Mouse (Mus musculus): ENCODE data around the gene Ephx3.

Gene Ephx3

DNA sequence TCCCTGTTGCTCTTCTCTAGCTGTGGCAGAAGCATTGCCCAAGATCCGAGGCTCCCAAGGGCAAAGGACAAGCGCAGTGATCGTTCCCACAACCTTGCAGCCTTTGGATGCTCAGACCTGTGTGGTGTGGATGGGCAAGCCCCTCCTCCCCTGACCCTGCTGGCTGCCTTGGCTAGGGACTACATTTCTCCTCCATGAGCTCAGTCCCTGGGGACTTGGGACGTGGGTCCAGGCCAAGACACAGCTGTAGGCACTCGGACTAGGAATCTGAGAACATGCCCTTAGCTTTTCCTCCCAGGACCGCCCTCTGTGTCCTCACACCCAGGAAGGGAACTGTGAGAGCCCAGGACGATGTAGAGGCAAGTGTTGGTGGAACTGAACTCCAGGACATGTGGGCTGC, 16.2 kb downstream of the Ephx3 start:
- DNase-seq (ENCODE audit: low spot score) = no peak

- no peak for DNase-seq (ENCODE audit: low spot score)
Observed at GRCm38 (mm10) chr17:32172485-32172884, 16.9 kb downstream of the Ephx3 start.

DNA sequence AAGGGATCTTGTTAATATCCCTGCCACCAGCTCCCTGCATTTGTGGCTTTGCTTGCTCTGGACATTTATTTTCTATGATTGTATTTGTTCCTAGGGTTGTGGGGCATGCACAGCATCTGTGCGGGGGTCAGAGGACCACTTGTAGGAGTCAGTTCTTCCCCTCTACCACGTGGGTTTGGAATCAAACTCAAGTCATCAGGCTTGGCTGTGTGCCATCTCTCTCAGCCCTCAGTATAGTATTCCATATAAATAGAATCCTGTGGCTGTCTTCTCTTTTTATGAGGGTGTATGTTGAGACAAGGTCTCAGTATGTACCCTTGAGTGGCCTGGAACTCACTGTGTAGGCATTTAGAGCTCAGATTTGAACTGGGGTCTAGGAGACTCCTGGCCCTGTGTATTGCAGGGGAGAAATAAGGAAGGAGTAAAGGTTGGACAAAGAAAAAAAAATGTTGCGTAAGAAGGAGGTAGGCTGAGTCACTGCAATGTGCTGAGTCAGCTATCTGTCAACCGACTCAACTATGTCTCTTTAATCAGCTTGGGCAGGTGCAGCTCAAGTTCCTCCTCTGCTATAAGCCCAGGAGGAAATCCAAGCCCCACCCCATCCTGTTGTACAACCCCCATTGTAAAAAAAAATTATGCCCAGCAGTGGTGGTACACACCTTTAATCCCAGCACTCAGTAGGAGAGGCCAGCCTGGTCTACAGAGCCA, 19.7 kb downstream of the Ephx3 start:
- no peak for DNase-seq (ENCODE audit: low spot score)

DNA sequence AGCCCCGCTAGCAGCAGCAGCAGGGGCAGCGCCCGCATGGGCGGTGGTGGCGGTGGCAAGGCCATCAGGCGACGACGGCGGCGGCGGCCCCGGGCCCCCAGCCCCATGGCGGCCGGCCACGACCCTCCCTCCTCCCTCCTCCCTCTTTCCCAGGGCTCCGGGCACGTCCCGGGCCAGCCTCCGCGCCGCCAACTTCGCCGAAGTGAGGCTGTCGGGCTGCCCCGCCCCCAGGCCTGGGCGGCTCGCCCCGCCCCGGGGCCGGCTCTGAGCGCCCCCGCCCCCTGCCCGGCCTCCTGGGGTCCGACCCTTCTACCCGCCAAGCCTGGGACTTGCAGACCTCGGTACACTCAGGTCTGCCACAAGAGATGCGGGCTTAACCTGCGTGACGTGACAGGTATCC, 22.7 kb downstream of the Ephx3 start, which contains the start of gene Notch3:
Gene Notch3 (minus strand): TSS at position 166 of the 400 bp plus-strand sequence.
- no peak for DNase-seq (ENCODE audit: low spot score)

GRCm38 (mm10) chr17:32165803-32166595, 23.4 kb downstream of the Ephx3 start:
- no peak for DNase-seq (ENCODE audit: low spot score)

DNA sequence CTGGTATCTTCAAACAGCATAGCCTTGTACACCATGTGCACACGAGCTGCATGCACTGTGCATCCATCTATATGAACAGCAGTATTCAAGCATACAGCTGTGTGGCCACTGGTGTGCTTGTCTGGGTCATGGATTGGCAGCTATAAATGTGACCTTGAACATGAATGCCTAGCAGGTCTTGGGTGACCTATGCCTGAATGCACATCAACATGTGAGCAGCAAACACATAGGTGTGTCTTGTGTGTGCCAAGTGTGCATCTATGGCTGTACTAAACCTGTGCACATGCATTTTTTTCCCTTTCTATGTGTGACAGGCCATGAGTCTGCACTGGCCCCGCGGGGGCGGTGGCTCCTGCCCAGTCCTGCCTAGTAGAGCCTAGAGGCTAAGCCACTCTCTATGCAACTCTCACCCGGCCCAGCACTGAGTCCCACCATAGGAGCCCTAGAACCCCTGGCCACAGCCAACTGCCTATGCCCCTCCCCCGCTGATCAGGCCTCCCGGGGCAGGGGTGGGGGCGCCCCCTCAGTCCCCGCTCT, 24.0 kb downstream of the Ephx3 start:
- DNase-seq (ENCODE audit: low spot score) = no peak

DNA sequence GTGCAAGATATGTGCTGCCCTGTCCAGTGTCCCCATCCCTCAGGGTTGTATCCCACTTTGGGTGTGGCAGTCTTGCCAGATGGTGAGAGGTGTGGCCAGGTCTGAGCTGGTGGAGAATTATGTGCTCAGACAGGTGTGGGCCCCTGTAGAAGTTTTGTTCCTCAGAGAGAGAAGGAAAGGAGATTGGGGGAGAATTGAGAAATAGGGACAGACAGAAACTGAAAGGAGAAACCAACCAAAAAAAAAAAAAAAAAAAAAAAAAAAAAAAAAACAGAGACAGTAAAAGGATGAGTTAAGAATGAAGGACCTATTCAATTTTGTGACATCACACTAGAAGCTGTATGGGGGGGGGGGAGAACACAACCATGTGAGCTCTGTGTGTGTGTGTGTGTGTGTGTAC, 24.6 kb downstream of the Ephx3 start:
- no peak for DNase-seq (ENCODE audit: low spot score)

DNA sequence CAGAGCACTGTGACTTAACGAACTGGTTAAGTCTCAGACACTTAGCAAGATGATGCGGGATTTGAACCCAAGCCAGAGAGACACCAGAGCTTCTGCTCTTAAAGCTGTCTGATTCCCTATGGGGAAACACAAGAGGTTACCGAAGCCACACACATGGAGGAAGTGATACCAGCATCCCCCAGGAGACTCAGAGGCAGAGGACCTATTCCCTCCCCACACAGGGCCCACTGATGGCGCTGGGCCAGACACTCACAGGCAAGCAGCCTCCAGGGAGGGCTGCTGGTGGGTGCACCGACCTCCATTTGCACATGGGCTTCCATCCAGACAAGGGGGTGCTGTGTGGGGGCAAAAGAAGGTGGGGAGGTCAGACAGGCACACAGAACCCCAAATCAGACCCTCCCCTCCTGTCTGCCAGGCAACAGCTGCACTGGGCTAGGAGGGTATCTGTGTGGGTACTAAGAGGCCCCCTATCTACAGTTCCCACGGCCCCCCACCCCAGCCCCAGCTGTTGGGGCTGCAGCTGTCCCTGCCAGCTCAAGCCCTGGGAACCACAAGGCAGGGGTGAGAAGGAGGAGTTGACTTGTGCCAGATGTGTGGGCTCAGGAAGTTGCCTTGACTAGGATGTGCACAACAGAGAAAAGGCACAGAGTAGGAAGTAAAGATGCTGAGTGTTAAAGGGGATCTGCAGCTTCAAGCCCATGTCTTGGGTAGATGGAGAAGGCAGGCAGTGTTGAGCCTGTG, 25.3 kb downstream of the Ephx3 start:
- no peak for DNase-seq (ENCODE audit: low spot score)

DNA sequence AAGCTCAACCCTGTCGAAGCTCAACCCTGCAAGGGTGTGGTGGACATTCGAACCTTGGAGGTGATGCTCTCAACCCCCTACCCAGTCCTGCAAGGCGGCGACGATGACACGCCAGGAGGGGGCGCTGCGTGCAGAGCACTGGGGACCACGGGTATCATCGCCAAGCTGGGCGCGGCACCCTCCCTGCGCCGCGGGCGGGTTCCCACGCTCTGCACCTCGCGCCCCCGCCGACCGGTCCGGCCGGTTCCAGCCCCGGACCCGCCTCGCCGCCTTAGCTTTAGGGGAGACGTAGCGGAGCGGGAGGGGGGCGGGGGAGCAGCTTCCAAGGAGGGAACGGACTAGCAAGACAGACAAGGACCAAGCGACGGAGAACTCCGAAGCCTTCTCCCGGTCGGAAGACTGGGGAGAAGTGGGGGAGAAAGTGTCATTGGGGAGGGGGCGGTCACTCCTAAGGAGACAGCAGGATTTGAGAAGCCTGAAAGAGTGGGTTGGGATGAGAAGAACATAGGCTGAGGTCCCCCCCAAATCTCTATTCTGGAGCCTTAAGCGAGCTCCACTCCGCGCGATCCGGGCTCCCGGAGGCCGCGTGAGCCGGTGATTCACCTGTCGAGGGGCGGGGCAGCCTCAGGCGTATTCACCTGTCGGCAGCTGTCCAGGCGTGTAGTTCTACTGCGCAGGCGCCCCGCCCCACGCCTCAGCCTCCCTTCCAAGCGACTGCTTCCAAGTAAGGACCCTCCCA, 27.1 kb downstream of the Ephx3 start:
- DNase-seq (ENCODE audit: low spot score) = no peak

DNA sequence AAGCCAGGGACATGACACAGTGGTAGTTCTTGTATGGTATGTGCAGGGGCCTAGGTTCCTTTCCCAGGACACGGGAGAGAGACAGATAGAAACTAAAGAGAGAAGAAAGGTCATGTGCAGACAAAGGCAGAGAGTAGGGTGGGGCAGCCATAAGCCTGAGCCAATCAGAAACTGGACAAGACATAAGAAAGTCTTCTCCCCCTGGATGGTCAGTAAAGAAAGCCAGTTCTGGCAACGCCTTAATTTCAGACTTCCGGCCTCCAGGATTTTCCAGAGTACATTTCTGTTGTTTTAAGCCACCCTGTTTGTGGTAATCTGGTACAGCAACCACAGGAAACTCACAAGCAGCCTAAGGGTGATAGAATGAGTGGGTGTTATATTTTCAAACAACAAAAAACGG, 28.5 kb downstream of the Ephx3 start:
- DNase-seq (ENCODE audit: low spot score) = no peak

- no peak for DNase-seq (ENCODE audit: low spot score)
Observed at GRCm38 (mm10) chr17:32158841-32159240, 30.5 kb downstream of the Ephx3 start.

DNA sequence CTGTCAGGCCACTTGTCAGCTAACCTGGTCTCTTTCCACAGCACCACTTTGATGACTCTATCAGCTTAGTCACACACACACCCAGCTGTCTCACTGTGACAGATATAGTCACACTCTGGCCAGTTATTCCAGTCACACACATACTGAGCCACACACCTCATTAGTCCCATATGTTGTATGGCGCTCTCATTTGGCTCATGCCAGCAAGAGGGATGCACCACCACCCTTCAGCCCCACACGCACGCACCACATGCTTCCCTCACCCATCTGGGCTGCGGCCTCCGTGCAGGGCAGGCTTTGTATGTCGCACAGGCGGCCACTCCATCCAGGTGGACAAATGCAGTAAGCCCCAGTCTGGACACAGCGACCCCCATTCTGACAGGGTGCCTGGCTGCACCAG, 42.6 kb downstream of the Ephx3 start:
- DNase-seq (ENCODE audit: low spot score) = no peak

- peak; percentile 53 for DNase-seq (ENCODE audit: low spot score)
Observed at GRCm38 (mm10) chr17:32142907-32143854, 46.2 kb downstream of the Ephx3 start.

- no peak for DNase-seq (ENCODE audit: low spot score)
Observed at GRCm38 (mm10) chr17:32142234-32142633, 47.1 kb downstream of the Ephx3 start.

All from layer of hippocampus, adult 9-10 months (tissue).